Mouse (Mus musculus): Measurements from ENCODE around the gene Prph. TPM values are rescaled to one million over a fixed set of nuclear protein-coding genes. Genes with fewer than 3 reads are reported as not detected.
A peak's percentile ranks its signal among the peaks of the same experiment; 100 is the strongest.
"Not testable (repeated sequence)": the region's sequence is repeated elsewhere in the genome, so short reads cannot be mapped to it uniquely, and the experiment has no call there.

Prph gene
- polyA plus RNA-seq, 1 experiment from 2014 or later, result 66.3 TPM

GRCm38 (mm10) chr15:99053373-99053772 lies 1.6 kb upstream of the Prph start:
- 7% methylated on average over 9 of the region's 9 CpGs for WGBS
- H3K27ac ChIP-seq (replicated peaks; ENCODE audit: low read depth, low read length), result no peak overlapping the region
- no peak overlapping the region for H3K9ac ChIP-seq (ENCODE audit: low read depth, low read length)
- H3K36me3 ChIP-seq (ENCODE audit: control insufficient read depth, insufficient read depth, low read length), result no peaks in the 10 kb centered on the region
- no peak overlapping the region for H3K4me3 ChIP-seq (ENCODE audit: low read depth, low read length)
- peaks cover 66% of the 10 kb centered on the region for H3K27me3 ChIP-seq (replicated peaks; ENCODE audit: control insufficient read depth, insufficient read depth, low read length)
- peak; percentile 24; the same call in 1 of the 2 replicates for ATAC-seq (ENCODE audit: low read depth)
- peak; percentile 44 for DNase-seq (ENCODE audit: low spot score)
- H3K9me3 ChIP-seq (ENCODE audit: control insufficient read depth, low read length), result no peaks in the 10 kb centered on the region
- no peak overlapping the region for H3K4me2 ChIP-seq (ENCODE audit: low read depth, low read length)
- peaks cover 7% of the 10 kb centered on the region for H3K4me1 ChIP-seq (ENCODE audit: control insufficient read depth, insufficient read depth, low read length)

DNA sequence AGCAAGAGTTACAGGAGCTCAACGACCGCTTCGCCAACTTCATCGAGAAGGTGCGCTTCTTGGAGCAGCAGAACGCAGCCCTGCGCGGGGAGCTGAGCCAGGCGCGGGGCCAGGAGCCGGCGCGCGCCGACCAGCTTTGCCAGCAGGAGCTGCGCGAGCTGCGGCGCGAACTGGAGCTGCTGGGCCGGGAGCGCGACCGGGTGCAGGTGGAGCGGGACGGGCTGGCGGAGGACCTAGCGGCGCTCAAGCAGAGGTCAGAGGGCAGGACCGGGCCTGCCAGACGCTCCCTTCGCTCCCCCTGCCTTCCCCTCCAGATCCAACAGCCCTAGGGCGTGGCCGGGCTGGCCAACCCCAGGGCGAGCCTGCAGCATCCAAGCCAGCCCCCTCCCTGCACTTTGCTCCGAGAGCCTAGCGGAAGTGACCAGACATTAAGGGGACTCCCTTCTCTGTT lies 562 bp downstream of the Prph start:
- DNase-seq (ENCODE audit: low spot score), result no peak
- H3K27ac ChIP-seq (replicated peaks; ENCODE audit: low read depth, low read length), result no peak overlapping the region
- WGBS, result 0% methylated on average over 12 of the region's 37 CpGs
- peak overlapping the region; percentile 72 for H3K4me2 ChIP-seq (ENCODE audit: low read depth, low read length)
- H3K4me1 ChIP-seq (ENCODE audit: control insufficient read depth, insufficient read depth, low read length), result peaks cover 7% of the 10 kb centered on the region
- H3K27me3 ChIP-seq (replicated peaks; ENCODE audit: control insufficient read depth, insufficient read depth, low read length), result peaks cover 77% of the 10 kb centered on the region
- H3K36me3 ChIP-seq (ENCODE audit: control insufficient read depth, insufficient read depth, low read length), result no peaks in the 10 kb centered on the region
- no peaks in the 10 kb centered on the region for H3K9me3 ChIP-seq (ENCODE audit: control insufficient read depth, low read length)
- H3K9ac ChIP-seq (ENCODE audit: low read depth, low read length), result peak overlapping the region; percentile 40
- peak overlapping the region; percentile 32 for H3K4me3 ChIP-seq (ENCODE audit: low read depth, low read length)
- 0 out of 2 replicates have a peak, but pooled peaks have one; percentile 10 for ATAC-seq (ENCODE audit: low read depth)

DNA sequence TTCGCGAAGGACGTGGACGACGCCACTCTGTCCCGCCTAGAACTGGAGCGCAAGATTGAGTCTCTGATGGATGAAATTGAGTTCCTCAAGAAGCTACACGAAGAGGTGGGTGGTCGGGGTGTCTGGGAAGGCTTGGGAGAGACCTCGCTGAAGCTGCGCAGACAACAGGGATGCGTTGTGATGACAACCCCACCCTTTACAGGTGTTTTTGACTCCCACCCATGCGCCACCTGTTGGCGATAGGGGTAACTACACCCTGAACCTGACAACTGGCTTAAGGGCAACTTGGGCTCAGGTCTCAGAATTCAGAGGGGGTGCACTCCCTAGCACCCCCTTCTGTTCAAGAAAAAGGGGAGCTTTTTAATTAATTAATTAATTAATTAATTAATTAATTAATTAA lies 1.4 kb downstream of the Prph start:
- H3K4me1 ChIP-seq (ENCODE audit: control insufficient read depth, insufficient read depth, low read length), result peaks cover 7% of the 10 kb centered on the region
- H3K27ac ChIP-seq (replicated peaks; ENCODE audit: low read depth, low read length), result no peak overlapping the region
- no peak for ATAC-seq (ENCODE audit: low read depth)
- peak overlapping the region; percentile 32 for H3K4me3 ChIP-seq (ENCODE audit: low read depth, low read length)
- H3K9me3 ChIP-seq (ENCODE audit: control insufficient read depth, low read length), result no peaks in the 10 kb centered on the region
- no peak overlapping the region for H3K9ac ChIP-seq (ENCODE audit: low read depth, low read length)
- H3K27me3 ChIP-seq (replicated peaks; ENCODE audit: control insufficient read depth, insufficient read depth, low read length), result peaks cover 76% of the 10 kb centered on the region
- peak overlapping the region; percentile 72; the same call in 1 of the 2 replicates for H3K4me2 ChIP-seq (ENCODE audit: low read depth, low read length)
- 5% methylated on average over 14 of the region's 14 CpGs for WGBS
- H3K36me3 ChIP-seq (ENCODE audit: control insufficient read depth, insufficient read depth, low read length), result no peaks in the 10 kb centered on the region
- no peak for DNase-seq (ENCODE audit: low spot score)

DNA sequence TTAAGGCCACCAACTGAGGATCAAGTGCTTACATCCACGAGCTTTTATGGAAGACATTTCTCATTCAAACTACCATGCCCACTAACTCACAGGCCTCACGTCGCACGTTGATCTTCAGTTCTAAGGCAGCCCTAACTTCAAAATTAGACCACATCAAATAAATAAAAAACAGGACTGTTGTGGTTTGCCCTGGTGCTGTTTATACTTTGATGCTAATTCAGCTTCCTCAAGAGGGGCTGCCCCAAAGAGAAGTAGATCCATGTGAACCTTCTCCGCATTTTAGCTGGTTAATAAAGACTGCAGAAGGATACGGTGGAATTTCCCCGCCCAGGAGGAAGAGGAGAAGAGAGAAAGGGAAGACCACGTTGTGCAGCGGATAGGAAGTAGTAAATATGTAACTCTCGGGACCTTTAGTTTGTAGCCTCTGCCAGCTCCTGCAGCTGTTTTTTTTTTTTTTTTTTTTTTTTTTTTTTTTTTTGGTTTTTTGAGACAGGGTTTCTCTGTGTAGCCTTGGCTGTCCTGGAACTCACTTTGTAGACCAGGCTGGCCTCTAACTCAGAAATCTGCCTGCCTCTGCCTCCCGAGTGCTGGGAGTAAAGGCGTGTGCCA lies 10.7 kb downstream of the Prph start:
- Histone ChIP-seq H3K4me1 (ENCODE audit: control insufficient read depth, insufficient read depth, low read length) (no peaks in the 10 kb centered on the region), H3K27ac (replicated peaks; ENCODE audit: low read depth, low read length) (no peak overlapping the region), H3K9me3 (ENCODE audit: control insufficient read depth, low read length) (no peaks in the 10 kb centered on the region), H3K36me3 (ENCODE audit: control insufficient read depth, insufficient read depth, low read length) (no peaks in the 10 kb centered on the region), H3K9ac (ENCODE audit: low read depth, low read length) (no peak overlapping the region), H3K4me3 (ENCODE audit: low read depth, low read length) (no peak overlapping the region), H3K27me3 (replicated peaks; ENCODE audit: control insufficient read depth, insufficient read depth, low read length) (no peaks in the 10 kb centered on the region; the same call in 1 of the 2 replicates), H3K4me2 (ENCODE audit: low read depth, low read length) (no peak overlapping the region)
- WGBS, result 70% methylated on average over 12 of the region's 12 CpGs
- DNase-seq (ENCODE audit: low spot score) (no peak), ATAC-seq (ENCODE audit: low read depth) (no peak)

- Histone ChIP-seq H3K36me3 (ENCODE audit: control insufficient read depth, insufficient read depth, low read length) (0 out of 2 replicates have a peak, but pooled peaks cover 4% of the 10 kb centered on the region), H3K27me3 (replicated peaks; ENCODE audit: control insufficient read depth, insufficient read depth, low read length) (no peaks in the 10 kb centered on the region), H3K4me2 (ENCODE audit: low read depth, low read length) (no peak overlapping the region), H3K4me1 (ENCODE audit: control insufficient read depth, insufficient read depth, low read length) (peaks cover 14% of the 10 kb centered on the region), H3K9me3 (ENCODE audit: control insufficient read depth, low read length) (no peaks in the 10 kb centered on the region), H3K27ac (replicated peaks; ENCODE audit: low read depth, low read length) (no peak overlapping the region), H3K4me3 (ENCODE audit: low read depth, low read length) (no peak overlapping the region), H3K9ac (ENCODE audit: low read depth, low read length) (no peak overlapping the region)
- ATAC-seq (ENCODE audit: low read depth) (no peak), DNase-seq (ENCODE audit: low spot score) (no peak)
- 86% methylated on average over 1 of the region's 1 CpGs for WGBS
Measured at GRCm38 (mm10) chr15:99071988-99072387, 17.0 kb downstream of the Prph start.

DNA sequence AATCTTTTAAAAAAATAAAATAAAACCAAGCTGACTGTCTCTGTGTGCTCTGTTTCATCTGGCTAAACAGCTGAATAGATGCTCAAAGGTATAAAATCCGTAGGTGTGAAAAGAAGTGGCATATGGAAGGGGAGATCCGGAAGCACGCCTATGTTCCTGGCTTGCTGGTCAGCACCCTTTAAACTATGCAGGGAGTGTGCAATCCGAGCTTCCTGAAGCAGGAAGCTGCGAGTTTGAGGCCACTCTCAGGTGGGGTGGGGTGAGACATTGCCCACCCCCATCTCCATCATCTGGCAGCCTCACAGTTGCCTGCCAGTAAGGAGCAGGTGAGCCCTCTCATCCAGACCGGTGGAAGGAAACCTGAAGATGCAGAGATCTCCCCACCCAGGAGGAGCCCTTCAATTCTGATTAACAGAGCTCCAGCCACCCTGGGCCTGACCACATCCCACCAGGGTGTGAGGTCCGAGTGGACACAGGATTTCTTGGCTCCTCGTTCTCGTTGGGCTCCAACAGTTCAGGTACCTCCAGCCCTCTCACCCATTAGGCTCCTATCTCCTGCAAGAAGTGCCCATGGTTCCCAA lies 19.1 kb downstream of the Prph start, which contains the start of gene Troap:
Gene Troap (plus strand): TSS at position 557 of the 581 bp plus-strand sequence.
- H3K4me2 ChIP-seq (ENCODE audit: low read depth, low read length), result peak within 1 kb of the TSS; percentile 98
- H3K4me3 ChIP-seq (ENCODE audit: low read depth, low read length), result peak within 1 kb of the TSS; percentile 55
- ATAC-seq (ENCODE audit: low read depth), result peak; percentile 12; the same call in 1 of the 2 replicates
- 23% methylated on average over 9 of the region's 9 CpGs for WGBS
- H3K9ac ChIP-seq (ENCODE audit: low read depth, low read length), result peak within 1 kb of the TSS; percentile 86
- no peaks in the 10 kb centered on the region for H3K9me3 ChIP-seq (ENCODE audit: control insufficient read depth, low read length)
- peak within 1 kb of the TSS; percentile 93 for H3K27ac ChIP-seq (replicated peaks; ENCODE audit: low read depth, low read length)
- peaks cover 12% of the 10 kb centered on the region for H3K36me3 ChIP-seq (ENCODE audit: control insufficient read depth, insufficient read depth, low read length)
- no peaks in the 10 kb centered on the region for H3K27me3 ChIP-seq (replicated peaks; ENCODE audit: control insufficient read depth, insufficient read depth, low read length)
- DNase-seq (ENCODE audit: low spot score), result no peak
- H3K4me1 ChIP-seq (ENCODE audit: control insufficient read depth, insufficient read depth, low read length), result peaks cover 14% of the 10 kb centered on the region

DNA sequence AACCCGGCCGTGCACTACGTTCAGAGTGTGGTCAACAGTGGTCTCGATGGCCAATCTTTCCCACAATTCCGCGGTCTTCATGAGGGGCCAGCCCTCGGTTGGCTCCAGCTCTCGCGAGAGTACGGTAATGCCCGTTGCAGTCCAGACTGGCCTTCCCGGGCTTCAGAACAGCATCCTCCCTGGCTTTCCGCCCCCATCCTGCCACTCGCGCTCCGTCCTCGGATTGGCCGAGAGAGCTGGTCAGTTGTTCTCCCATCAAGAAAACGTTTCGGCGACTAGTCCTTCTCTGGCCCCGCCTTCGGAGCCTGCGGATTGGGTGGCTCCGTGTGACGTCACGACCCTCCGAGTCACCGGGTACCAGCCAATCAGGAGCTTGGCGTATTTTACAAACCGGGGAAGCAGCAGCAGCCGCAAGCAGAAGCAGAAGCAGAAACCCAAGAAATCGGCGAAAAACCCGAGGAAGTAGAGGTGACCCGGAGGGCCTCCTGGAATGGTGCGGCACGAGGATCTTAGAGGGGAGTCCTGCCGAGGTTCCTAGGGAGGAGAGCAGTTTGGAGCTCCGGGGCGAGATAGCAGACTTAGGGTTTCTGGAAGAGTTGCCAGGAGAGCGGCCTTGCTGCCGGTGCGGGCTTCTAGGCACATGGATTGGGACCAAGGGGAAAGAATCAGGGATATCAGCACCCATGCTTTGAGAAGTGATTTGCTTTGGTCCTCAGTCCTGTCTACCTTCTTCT lies 19.8 kb downstream of the Prph start:
- no peaks in the 10 kb centered on the region for H3K27me3 ChIP-seq (replicated peaks; ENCODE audit: control insufficient read depth, insufficient read depth, low read length)
- H3K9ac ChIP-seq (ENCODE audit: low read depth, low read length), result peak overlapping the region; percentile 86
- peak overlapping the region; percentile 98 for H3K4me2 ChIP-seq (ENCODE audit: low read depth, low read length)
- peaks cover 14% of the 10 kb centered on the region for H3K4me1 ChIP-seq (ENCODE audit: control insufficient read depth, insufficient read depth, low read length)
- peak overlapping the region; percentile 55 for H3K4me3 ChIP-seq (ENCODE audit: low read depth, low read length)
- peak; percentile 99 for DNase-seq (ENCODE audit: low spot score)
- peak overlapping the region; percentile 93 for H3K27ac ChIP-seq (replicated peaks; ENCODE audit: low read depth, low read length)
- ATAC-seq (ENCODE audit: low read depth), result peak; percentile 97
- peaks cover 12% of the 10 kb centered on the region for H3K36me3 ChIP-seq (ENCODE audit: control insufficient read depth, insufficient read depth, low read length)
- H3K9me3 ChIP-seq (ENCODE audit: control insufficient read depth, low read length), result no peaks in the 10 kb centered on the region
- WGBS, result under 1% methylated on average over 44 of the region's 44 CpGs

GRCm38 (mm10) chr15:99076011-99076410 lies 21.0 kb downstream of the Prph start:
- H3K9ac ChIP-seq (ENCODE audit: low read depth, low read length), result peak overlapping the region; percentile 86; the same call in 1 of the 2 replicates
- not testable (repeated sequence) for H3K27me3 ChIP-seq (replicated peaks; ENCODE audit: control insufficient read depth, insufficient read depth, low read length); H3K27ac ChIP-seq (replicated peaks; ENCODE audit: low read depth, low read length); ATAC-seq (ENCODE audit: low read depth); H3K9me3 ChIP-seq (ENCODE audit: control insufficient read depth, low read length); DNase-seq (ENCODE audit: low spot score)
- H3K4me2 ChIP-seq (ENCODE audit: low read depth, low read length), result peak overlapping the region; percentile 98
- WGBS, result 100% methylated on average over 3 of the region's 3 CpGs
- peaks cover 16% of the 10 kb centered on the region for H3K36me3 ChIP-seq (ENCODE audit: control insufficient read depth, insufficient read depth, low read length)
- H3K4me1 ChIP-seq (ENCODE audit: control insufficient read depth, insufficient read depth, low read length), result peaks cover 14% of the 10 kb centered on the region
- peak overlapping the region; percentile 55 for H3K4me3 ChIP-seq (ENCODE audit: low read depth, low read length)

Data from embryonic facial prominence, embryonic 14.5 days (tissue).